Mouse (Mus musculus) c-Kit-positive CD71-positive TER-119-negative erythroid progenitor cells, embryonic 14.5 days (primary cell): ENCODE data around the gene Vwa7.
"Not testable (repeated sequence)": the region's sequence is repeated elsewhere in the genome, so short reads cannot be mapped to it uniquely, and the experiment has no call there.

Experiments
- DNase-seq: peaks from one replicate; pipeline ENCODE4 v3.0.0-alpha.2; 2013; ENCODE audit warnings: low read depth

Gene Vwa7

GRCm38 (mm10) chr17:35016376-35016775, at the start of gene Vwa7:
Gene Vwa7, plus strand, starts transcription at chr17:35016579.
- no peak for DNase-seq

GRCm38 (mm10) chr17:34969822-34970221, 46.6 kb upstream of the Vwa7 start, which contains the start of gene Gm20481:
Gene Gm20481, plus strand, starts transcription at chr17:34969912.
- not testable (repeated sequence) for DNase-seq

- not testable (repeated sequence) for DNase-seq
These were observed 45.5 kb upstream of the Vwa7 start for GRCm38 (mm10) chr17:34970850-34971249.

- not testable (repeated sequence) for DNase-seq
These were observed 44.7 kb upstream of the Vwa7 start for GRCm38 (mm10) chr17:34971694-34972068.

- not testable (repeated sequence) for DNase-seq
These were observed 44.2 kb upstream of the Vwa7 start, which contains the start of the genes Hspa1a and Hspa1l for GRCm38 (mm10) chr17:34972069-34972749. Gene Hspa1a, minus strand, starts transcription at chr17:34972156. Gene Hspa1l, plus strand, starts transcription at chr17:34972703.

GRCm38 (mm10) chr17:34975581-34976492, 40.5 kb upstream of the Vwa7 start:
- no peak for DNase-seq

- no peak for DNase-seq
These were observed 39.4 kb upstream of the Vwa7 start for GRCm38 (mm10) chr17:34977000-34977399.

GRCm38 (mm10) chr17:34978239-34978638, 38.1 kb upstream of the Vwa7 start:
- DNase-seq = no peak

GRCm38 (mm10) chr17:34979631-34980030, 36.7 kb upstream of the Vwa7 start:
- DNase-seq = no peak

- no peak for DNase-seq
These were observed 35.7 kb upstream of the Vwa7 start for GRCm38 (mm10) chr17:34980655-34981054.

- DNase-seq = peak; percentile 88
These were observed 34.6 kb upstream of the Vwa7 start, which contains the start of gene Lsm2 for GRCm38 (mm10) chr17:34981690-34982180. Gene Lsm2, plus strand, starts transcription at chr17:34981862.

- no peak for DNase-seq
These were observed 34.1 kb upstream of the Vwa7 start for GRCm38 (mm10) chr17:34982328-34982727.

GRCm38 (mm10) chr17:34984218-34984617, 32.2 kb upstream of the Vwa7 start:
- DNase-seq = no peak

GRCm38 (mm10) chr17:34994751-34995150, 21.6 kb upstream of the Vwa7 start:
- DNase-seq = no peak

GRCm38 (mm10) chr17:34995192-34995591, 21.2 kb upstream of the Vwa7 start:
- not testable (repeated sequence) for DNase-seq

GRCm38 (mm10) chr17:34995927-34996326, 20.5 kb upstream of the Vwa7 start:
- not testable (repeated sequence) for DNase-seq

GRCm38 (mm10) chr17:34996411-34997141, 19.8 kb upstream of the Vwa7 start:
- no peak for DNase-seq

GRCm38 (mm10) chr17:34997142-34997483, 19.3 kb upstream of the Vwa7 start:
- DNase-seq = no peak

GRCm38 (mm10) chr17:34998526-34999430, 17.6 kb upstream of the Vwa7 start:
- DNase-seq = no peak

GRCm38 (mm10) chr17:34999871-35000716, 16.3 kb upstream of the Vwa7 start:
- not testable (repeated sequence) for DNase-seq
